Mouse (Mus musculus) heart, adult 2 months (tissue): Measurements from ENCODE around the gene Rapgef2.

ENCODE experiments used
- CTCF ChIP-seq: fragments of 200-600 bp; IDR thresholded peaks from 2 replicates; pipeline ENCODE4 v1.8.1; 2022; ENCODE audit warnings: antibody characterized with exemption, mild to moderate bottlenecking, moderate library complexity
- EP300 ChIP-seq: fragments of 200-500 bp; IDR thresholded peaks from 2 replicates; pipeline ENCODE4 v1.6.1; 2011; ENCODE audit warnings: low read depth, low read length, control low read depth; ENCODE audit not compliant: insufficient read depth

DNA sequence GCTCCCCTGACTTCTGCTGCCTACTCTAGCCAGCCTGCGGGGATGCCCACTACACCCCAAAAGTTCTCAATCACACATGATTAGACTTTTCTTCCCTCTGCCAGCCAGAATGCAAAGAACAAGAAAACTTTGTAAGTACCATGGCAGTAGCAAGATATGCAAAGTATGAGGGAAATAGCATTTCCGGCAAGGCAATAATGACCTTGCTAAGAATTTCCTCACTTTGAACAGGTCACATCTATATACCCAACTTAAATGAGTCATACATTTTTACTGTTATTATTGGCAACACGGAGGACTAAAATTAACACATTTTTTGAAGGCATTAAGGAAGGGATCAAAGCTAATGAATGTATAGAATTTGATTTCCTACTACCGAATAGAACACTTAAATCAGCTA is 13.4 kb downstream of the Rapgef2 start:
- TF ChIP-seq CTCF, result no peak
- no peak for TF ChIP-seq EP300
